Mouse (Mus musculus): ENCODE data around the gene Bptf.
"Not testable (repeated sequence)": the region's sequence is repeated elsewhere in the genome, so short reads cannot be mapped to it uniquely, and the experiment has no call there.

Gene Bptf

DNA sequence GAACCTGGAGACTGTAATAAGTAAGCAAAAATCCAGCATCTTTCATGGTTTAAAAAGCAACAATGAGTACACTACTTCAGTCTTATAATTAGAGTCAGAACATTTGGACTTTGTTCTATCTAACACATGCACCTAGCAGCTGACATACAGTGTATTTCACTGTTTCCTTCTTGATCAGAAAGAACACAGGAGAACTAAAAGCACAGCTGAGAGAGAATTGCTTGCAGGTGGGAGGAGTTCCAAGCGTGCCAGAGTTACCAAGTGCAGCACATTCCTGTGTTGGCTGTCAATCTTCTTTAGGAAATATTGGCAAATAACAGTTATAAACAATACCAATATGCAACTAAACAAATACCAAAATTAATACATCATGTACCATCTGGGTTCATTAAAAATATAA lies 71.0 kb downstream of the Bptf start:
- ATAC-seq (ENCODE audit: insufficient number of reproducible peaks, low FRiP score, low TSS enrichment): no peak

DNA sequence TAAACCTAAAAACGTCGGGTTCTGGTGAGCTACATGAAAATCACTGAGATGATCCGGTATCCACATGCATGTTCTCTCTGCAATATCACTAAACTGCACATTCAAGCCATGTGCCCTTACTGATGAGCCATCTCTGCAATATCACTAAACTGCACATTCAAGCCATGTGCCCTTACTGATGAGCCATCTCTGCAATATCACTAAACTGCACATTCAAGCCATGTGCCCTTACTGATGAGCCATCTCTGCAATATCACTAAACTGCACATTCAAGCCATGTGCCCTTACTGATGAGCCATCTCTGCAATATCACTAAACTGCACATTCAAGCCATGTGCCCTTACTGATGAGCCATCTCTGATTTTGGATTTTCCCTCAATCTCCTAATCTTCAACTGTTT lies 72.3 kb downstream of the Bptf start:
- not testable (repeated sequence) for ATAC-seq (ENCODE audit: insufficient number of reproducible peaks, low FRiP score, low TSS enrichment)

DNA sequence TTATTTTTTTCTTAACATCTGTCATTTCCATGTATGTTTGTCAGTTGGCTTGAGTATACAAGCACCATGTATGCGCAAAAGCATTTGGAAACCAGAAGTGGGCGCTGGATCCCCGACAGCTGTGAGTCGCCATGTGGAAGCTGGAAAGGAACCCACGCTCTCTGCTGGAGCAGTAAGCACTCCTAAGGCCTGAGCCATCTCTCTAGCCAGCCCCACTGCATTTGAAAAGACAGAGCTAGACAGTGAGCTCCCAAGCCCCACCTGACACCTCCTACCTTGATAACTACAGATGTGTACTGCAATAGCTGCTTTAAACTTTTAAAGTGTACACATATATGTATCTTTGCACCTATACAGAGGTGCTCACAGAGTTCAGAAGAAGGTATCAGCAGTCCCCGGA lies 74.5 kb downstream of the Bptf start:
- ATAC-seq (ENCODE audit: insufficient number of reproducible peaks, low FRiP score, low TSS enrichment): no peak

DNA sequence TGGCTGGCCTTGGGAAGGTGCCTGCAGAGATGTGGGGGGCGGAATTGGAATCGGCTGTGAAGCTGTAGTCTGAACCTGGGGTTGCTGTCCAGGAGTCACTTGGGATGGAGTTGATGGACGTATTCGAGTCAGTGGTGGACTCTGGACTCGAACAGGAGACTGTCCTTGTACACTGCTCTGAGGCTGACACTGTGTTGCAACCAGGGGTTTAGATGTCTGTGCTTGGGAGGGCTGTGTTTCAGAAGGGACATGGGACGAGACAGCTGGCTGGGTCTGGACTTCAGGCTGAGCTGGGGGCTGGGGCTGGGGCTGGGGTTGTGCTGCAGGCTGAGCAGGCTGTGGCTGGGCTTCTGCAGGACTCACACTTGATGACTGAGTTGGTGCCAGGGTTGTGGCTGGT lies 77.1 kb downstream of the Bptf start:
- no peak for ATAC-seq (ENCODE audit: insufficient number of reproducible peaks, low FRiP score, low TSS enrichment)

DNA sequence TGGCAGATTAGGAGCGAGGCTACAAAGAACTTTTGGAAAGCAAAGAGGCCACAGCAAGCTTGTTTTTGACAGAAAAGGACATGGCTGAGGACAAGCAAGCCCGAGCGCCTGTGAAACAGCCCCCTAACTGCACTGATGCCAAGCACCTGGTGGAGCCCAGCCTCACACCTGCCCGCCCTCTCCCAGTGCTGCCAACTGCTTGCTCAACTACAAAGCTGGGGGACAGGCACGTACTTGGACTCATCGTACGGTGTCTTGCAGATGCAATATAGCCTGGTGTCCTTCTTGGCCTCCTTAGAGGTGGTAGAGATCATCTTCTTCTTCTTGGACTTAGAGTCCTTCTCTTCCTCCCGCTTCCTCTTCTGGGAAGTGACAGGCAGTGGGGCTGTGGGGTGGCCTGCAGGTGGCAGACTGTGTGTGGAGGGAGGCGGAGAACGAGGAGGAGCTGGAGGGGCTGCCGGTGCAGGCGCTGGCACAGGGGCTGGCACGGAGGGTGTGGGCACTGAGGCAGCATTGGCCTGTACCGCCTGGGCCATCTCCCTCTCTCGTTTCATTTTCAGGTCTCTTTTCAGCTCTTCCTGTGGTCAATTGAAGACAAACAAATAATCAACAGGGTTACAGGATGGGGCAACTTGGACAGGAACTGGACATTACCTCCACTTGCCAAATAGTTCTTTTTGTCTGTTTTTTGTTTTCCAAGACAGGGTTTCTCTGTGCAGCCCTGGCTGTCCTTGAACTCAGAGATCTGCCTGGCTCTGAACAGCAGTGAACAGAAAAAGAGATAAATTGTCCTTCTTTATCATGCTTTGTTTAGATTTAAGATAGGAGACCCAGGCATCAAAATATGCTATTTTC lies 84.9 kb downstream of the Bptf start:
- ATAC-seq (ENCODE audit: insufficient number of reproducible peaks, low FRiP score, low TSS enrichment): no peak

DNA sequence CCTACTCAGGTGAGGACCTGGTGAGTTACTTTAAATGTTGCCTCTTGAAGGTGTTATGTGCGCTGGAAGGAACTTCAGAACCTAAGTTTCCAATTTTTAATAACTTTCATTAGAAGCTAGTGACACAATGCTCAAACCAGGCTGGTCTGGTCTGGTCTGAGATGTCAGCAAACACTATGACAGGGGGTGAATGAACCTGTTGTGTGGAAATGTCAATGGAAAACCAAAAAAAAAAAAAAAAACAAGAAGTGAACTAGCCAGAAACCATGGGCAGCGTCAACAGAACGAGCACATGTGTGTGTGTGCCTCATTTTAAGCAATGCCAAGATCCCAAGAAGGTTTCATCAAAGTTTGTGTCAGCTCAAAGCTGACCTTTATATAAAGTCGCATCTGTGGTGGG lies 86.4 kb downstream of the Bptf start:
- ATAC-seq (ENCODE audit: insufficient number of reproducible peaks, low FRiP score, low TSS enrichment): no peak

DNA sequence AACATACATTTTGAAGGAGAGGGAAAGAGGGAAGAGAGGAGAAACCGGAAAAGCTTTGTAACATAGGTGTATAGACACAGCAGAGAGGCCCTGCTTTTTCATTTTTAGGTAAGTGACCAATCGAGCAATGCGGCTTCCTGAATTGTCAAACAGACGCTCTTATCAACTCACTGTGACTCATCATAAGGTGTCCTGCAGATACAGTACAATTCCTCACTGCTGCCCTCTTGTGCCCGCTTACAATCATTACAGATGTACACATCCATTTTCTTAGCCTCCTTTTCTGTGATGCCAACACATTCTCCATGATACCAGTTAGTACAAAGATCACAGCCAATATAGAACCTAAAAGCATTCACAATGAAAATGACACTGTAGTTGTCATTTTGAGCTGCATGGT lies 87.6 kb downstream of the Bptf start:
- ATAC-seq (ENCODE audit: insufficient number of reproducible peaks, low FRiP score, low TSS enrichment): peak; percentile 58; the same call in 1 of the 2 replicates

DNA sequence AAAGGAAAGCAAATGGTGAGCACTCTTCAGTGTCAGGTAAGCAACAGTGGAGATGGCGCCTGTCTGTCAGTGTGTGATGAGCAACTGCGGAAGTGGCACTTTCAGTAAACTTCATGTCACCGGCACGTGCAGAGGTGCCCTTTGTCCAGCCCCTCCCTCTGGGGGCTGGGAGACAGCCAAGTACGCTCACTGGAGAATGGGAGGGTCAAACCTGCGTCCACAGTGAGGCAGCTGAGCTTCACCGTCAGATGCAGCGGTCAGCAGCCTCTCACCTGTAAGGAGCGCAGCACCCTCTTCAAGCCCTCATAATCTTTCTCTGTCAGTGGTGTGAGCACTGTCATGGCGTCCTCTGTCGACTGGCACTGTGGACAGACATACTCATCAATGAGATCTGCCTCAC lies 88.6 kb downstream of the Bptf start:
- ATAC-seq (ENCODE audit: insufficient number of reproducible peaks, low FRiP score, low TSS enrichment): no peak

DNA sequence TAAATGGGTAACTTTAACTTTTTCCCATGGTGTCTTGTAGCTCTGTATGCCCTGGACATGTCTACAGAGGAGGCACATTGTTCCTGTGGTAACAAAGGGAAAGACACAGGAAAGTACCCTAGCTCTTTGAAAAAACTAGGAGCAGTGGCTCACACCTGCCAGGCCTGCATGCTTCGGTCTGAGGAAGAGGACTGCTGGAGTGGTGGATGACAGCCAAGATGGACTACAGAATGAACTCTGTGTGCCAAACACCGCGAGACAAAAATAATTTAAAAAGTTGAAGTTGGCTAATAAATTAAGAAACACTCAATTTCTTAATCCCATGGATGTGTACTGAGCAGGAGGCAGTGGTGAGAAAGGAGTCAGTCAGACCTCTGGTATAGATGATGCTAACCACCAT lies 90.5 kb downstream of the Bptf start:
- ATAC-seq (ENCODE audit: insufficient number of reproducible peaks, low FRiP score, low TSS enrichment): no peak

DNA sequence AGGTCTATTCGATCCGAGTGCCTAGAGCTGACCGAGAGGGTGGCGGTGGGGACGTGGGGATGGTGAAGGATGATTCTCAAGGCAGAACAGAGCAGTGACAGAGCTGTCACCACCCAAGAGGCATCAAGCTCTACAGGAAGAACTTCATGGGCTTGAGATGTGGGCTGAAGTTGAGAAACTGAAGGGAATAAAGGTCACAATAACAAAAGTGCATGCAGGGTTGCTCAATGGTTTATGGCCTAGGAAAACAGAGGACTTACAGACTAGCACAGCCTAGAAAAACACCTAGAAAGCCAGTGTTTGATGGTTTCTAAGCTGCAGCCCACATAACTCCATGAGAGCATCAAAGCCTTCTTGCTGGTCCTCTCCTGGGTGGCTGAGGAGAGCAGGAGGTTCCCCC lies 92.5 kb downstream of the Bptf start:
- no peak for ATAC-seq (ENCODE audit: insufficient number of reproducible peaks, low FRiP score, low TSS enrichment)

DNA sequence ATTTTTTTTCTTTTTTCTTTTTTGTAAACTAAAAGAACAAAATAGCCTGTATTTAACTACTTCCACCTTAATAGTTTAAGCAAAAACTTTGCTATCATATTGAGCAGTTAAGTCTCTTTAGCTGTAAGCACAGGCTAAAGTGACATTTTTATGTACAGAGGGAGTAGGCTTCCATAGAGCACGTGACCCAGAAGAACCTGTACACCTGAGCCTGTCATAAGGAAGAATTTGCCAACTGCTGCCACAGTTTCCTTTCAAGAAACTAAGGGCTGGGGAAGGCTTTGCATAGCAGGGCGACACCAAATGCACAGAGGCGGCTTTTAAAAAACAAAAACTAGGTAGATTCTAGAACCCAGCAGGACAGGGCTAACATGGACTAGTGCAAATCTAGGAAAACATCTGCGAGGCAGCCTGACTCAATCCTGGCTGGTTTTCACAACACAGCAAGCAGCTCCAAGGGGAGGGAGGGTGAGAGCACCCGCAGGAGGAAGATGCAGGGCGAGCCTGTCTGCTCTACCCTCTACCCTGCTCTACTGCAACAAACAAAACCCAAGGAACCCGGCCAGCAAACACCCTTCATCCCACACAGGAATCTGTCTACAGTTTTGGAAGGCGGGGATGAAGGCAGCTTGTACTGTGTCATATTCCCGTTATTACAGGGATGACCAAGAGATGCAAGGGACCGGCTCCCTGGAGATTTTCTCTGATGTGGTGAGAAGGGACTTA lies 97.7 kb downstream of the Bptf start:
- no peak for ATAC-seq (ENCODE audit: insufficient number of reproducible peaks, low FRiP score, low TSS enrichment)

DNA sequence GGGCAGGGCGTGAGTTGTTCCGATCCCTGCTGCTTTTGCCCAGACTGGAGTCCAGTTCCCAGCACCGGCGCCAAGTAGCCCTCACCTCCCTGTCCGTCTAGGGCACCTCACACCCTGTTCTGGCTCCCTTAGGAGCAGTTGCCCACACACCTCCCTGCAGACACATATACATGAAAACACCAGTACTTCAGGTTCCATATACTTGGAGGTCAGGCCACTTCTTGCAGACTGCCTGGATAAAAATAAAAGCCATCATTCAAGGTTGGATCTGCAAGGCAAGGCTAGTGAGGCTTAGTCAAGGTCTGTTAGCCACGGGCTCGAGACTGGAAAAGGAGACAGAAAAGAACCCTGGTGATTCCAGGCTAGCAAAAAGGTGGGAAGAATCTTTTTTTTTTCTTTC lies 100.3 kb downstream of the Bptf start:
- ATAC-seq (ENCODE audit: insufficient number of reproducible peaks, low FRiP score, low TSS enrichment): no peak

DNA sequence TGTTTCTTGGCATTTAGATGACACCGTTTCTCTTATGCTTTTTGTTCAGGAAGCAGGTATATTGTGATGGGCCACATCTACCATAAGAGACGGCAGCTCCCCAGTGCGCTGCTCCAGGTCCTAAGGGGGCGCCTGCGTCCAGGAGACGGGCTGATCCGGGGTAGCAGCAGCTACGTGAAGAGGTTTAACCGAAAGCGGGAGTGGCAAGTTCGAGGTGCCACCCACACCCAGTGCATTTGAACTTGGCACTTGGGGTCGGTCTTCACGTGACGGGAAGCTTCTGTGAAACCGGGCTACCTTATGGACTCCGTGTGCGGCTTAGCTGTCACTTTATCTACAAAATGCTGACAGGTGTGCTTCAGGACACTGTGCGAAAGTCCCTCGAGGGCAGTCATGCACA lies 102.4 kb downstream of the Bptf start:
- no peak for ATAC-seq (ENCODE audit: insufficient number of reproducible peaks, low FRiP score, low TSS enrichment)

DNA sequence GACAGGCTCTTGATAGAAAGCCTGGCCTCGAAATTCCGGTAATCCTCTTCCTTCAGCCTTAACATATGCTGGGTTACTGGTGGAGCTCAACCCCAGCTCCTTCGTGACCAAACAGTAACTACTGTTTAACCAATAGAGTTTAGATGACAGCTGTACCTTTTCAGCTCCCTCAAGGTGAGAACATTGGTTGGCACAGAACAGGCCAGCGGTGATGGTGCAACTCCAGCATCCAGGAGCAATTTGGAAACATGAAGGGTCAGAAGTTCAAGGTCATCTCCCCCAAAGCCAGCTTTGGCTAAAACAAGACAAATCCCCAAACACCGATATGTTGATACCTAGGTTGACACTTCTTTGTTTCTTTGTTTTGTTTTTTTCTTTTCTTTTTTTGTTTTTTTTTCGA lies 103.2 kb downstream of the Bptf start:
- no peak for ATAC-seq (ENCODE audit: insufficient number of reproducible peaks, low FRiP score, low TSS enrichment)

DNA sequence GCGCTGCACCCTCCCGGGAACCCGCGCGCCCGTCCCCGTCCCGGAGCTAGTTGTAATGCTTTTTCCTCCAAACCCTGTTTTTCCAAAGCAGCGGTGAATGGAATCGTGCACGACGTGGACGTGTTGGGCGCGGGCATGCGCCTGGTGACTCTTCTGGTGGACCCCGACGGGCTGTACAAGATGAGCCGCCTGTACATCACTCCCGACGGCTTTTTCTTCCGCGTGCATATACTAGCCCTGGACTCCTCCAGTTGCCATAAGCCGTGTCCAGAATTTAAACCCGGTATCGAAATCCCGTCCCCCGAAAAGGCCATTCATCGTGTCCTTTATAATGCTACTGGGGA lies 103.7 kb downstream of the Bptf start:
- ATAC-seq (ENCODE audit: insufficient number of reproducible peaks, low FRiP score, low TSS enrichment): no peak

DNA sequence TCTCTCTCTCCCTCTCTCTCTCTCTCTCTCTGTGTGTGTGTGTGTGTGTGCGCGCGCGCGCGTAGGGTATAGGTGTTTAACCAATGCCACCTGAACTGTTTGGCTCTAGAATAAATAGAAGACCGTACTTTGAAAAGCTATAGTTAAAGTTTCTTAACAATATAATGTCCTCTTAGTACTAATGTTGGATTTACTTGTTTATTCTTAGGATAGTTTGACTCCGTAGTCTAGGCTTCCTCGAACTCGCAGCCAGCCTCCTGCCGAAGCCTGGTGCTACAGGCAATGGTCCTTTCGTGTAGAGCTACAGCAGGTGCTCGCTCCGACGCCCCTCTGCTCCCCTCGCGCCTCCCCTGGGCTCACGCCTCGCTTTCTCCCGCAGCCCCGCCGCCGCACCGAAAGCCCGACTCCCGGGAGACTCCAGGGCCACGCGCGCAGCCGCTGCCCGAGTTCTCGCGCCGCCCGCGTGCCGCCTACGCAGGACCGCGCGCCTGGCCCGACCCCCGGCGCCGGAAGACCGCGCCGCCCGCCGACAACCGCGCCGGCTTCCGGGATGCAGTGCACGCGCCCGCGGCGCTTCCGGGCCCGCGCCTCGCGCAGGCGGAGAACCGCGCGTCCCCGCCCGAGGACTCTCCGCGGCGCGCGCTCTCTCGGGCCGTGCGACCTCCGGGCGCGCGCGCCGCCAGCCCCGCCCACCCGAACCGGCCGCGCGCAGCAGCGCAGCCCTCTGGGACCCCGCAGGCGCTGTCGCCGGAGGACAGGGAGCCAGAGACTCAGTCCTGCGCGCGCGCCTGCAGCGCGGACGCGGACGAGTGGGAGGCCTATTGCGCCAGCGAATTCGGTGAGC lies 104.3 kb downstream of the Bptf start:
- peak; percentile 83 for ATAC-seq (ENCODE audit: insufficient number of reproducible peaks, low FRiP score, low TSS enrichment)

DNA sequence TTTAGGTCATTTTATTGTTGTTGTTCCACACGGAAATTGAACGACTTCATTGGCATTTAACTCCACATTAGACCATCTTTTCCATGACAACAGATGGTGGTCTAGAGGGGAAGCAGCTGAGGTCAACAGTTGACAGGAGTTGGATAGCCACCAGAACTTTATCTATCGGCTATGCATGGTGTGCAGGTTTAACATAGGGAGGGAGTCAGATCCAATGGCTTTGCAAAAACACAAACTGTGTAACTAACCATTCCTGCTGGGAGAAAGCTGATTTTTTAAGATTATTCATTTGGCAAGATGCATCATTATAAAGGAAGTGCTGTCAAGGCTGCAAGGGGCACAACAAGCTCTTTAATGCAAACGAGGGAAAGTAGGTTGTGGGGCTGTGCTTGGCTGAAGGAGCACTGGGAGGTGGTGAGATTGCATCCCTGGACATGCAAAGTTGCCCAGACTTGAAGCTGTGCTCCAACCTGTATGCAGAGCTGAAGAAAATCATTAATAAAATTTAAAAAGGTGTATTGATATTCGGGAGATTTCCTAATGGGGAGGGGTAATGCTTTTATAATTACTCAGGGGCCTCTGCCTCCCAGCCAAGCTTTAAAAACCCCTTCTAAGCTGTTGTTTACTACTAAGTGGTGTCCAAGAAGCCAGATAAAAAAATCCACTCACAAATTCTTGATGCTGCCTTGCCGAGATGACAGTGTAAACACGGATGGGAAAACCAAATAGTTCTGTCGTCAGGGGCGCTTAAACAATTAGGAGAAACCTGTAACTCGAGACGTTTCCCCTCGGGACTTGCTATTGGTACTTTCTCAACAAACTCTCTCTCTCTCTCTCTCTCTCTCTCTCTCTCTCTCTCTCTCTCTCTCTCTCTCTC lies 105.1 kb downstream of the Bptf start:
- ATAC-seq (ENCODE audit: insufficient number of reproducible peaks, low FRiP score, low TSS enrichment): no peak

DNA sequence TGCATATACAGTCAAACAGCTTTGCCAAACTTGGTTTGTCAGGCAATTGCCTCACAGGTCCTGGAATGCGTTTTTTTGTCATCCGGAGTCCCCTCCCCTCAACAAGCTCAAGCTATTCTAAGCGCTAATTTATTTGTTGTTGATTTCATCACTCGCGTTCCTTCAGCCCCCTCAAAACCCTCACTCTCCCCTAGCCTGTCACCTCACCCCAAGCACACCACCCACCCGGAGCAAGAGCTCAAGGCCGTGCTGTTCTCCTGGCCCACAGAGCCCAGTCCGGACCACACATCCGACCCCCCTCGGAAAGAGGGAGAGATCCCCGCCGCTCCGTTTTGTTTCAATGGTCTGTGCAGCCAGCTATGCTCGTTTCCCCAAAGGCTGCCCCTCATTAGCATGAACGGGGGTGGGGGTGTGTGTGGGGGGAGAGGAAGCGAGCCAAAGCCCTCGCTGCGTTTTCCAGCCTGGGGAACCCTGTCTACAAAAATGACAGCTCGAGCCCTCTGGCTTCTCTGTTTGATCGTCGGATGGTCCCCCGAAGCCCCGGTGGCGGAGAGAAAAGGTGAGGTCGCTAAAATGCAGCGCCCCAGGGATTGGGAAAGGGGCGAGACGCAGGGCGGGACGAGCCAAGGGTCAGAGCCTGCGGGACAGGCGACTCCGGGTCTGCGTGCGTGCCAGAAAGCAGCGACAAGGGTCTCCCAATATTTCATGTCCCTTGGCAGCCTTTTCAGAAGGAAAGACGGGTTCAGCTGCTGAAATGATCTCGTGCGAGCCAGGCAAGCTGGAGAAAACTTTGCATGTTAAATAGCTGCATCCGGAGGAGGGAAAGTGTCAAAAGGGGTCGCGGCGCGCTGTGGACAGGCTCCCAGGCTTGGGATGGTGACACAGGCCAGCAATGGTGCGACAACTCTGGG lies 106.3 kb downstream of the Bptf start, which contains the start of gene 1810010H24Rik:
Gene 1810010H24Rik (plus strand): TSS at position 271 of the 911 bp plus-strand sequence.
- ATAC-seq (ENCODE audit: insufficient number of reproducible peaks, low FRiP score, low TSS enrichment): no peak

DNA sequence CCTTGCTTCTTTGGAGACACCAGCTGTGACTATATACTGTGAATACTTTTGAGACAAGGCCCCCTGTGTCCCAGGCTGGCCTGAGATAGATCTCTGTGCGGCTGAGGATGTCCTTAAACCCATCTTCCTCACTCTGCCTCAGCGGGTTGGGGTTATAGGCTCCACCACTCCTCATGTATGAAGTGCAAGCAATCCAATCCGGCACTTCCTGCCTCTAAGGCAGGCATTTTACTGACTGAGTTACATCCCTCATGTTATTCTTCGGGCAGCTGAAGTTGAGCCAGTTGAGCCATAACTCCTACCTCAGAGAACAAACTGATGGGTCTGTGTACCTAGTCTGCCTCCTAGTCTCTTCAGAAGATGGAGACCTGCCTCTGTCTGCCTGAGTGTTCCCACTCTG lies 107.5 kb downstream of the Bptf start:
- ATAC-seq (ENCODE audit: insufficient number of reproducible peaks, low FRiP score, low TSS enrichment): no peak

Data from cerebellum, adult (tissue).